Mouse (Mus musculus): ENCODE results near the gene Klhl36.

DNA sequence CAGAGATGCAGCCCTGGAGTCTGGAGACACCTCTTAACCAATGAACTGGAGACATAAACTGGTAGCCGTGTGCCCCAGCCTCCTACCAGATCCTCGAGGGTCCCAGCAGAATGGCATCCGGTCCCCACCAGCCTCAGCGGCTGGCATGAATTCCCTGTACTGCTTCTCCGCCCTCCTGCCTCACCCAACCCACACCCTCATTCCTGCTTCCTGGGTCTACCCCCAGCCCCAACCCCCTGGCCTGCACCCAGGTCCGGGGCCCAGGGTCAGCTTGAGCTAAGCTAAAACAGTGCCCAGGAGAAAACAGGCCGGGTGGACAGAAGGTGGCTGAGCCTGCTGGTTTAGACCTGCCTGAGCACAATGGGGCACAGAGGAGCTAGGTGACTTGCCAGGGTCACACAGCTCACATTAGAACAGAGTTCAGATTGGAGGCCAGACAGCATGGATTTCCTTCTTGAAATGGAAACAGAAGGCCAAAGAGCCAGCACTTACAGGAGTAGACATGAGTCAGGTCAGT, 29.9 kb upstream of the Klhl36 start:
- TF ChIP-seq CTCF (IDR thresholded peaks at IDR 0.05; ENCODE audit: low read depth, low read length) (no peak), POLR2A (IDR thresholded peaks at IDR 0.05; ENCODE audit: insufficient read depth, low read length) (no peak)
